Mouse (Mus musculus): ENCODE measurements at regions not wholly inside any gene's neighbourhood (a gene's known extent, or its start where the extent isn't known, plus 50 kb on each side); places are given as distances from the start of the nearest gene placed in this dataset.
A peak's percentile ranks its signal among the peaks of the same experiment; 100 is the strongest.

DNA sequence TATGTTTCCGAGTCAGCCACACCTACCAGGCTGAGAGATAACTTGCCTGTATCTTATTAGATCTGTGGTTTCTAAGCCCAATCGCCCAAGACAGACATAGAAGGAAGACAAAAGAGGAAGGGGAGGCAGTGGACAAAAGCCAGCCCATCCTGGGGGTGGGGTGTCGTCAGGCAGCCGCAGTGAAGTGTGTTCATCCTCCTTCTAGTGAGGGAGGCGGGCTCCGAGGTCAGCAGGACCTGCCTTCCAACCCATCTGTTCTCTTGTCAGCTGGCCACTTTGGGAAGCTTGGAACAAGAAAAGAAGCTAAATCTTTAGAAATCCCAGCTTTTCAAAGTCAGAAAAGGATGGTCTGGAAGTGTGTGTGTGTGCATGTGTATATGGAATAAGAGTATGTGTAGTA, 228.7 kb upstream of the Kazn start:
- DNase-seq (ENCODE audit: low read depth) = no peak

DNA sequence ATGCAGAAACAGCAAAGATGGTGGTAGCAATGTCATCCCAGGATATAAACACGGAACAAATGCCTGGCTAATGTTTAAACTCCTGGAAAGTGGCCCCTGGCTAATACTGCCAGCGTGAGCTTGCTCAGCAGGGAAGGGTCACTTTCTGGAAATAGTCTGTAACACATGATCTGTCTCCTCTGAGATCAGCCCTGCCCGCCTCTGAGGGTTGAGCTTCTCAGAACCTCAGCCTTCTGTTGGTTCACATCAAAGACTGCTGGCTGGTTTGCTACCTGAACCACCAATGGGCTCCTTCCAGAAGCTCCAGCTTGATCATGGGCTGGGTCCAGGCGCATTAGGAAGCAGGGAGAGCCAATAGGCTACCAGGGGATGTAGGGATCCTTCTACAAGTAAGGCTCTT, 226.0 kb upstream of the Kazn start:
- DNase-seq (ENCODE audit: low read depth) = no peak

- DNase-seq (ENCODE audit: low read depth) = no peak
Measured at GRCm38 (mm10) chr4:142464066-142464465, 224.9 kb upstream of the Kazn start.

DNA sequence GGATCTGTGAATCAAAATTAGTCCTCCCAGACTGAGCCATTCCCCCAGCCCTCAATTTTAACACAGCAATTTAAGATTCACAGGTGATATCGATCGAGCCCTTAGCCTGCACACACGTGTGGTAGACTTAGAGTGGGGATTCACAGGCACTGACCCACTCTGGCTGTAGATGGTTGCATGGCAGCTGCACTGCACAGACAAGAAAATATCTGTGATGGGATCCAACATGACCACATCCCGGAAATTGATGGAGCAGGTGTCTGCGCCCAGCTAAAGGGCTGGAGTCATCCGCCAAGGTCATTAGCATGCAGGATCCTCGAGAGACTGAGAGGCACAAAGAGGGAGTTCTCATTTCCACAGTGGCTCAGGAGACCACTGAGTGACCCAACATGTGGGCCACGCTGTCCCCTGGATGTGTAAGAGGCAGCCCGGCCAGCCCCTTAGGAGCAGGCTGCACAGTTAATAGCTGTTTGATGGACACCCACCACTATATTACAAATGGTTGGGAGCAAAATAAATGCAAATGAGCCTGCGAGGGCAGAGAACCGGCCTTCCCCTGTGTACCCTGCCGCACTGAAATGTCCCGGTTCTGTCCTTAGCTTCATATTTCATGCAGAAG, 221.4 kb upstream of the Kazn start:
- DNase-seq (ENCODE audit: low read depth) = no peak

GRCm38 (mm10) chr4:142452614-142453013, 213.4 kb upstream of the Kazn start:
- no peak for DNase-seq (ENCODE audit: low read depth)

DNA sequence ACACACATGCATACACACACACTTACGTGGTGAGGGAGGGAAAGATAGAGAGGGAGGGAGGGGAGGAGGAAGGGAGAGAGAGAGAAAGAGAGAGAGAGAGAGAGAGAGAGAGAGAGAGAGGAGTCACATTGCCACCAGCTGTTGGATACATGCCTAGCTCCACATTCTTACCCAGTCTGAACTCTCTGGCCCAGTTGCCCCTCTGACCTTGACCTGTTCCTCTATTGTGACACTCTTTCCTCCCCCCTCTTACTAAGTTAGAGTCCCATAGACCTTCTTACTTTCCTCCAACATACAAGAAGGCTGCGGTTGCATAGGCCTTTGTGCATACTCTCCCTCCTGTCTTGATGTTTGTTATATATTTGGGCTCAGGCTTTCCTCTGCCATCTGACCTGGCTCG, 211.7 kb upstream of the Kazn start:
- DNase-seq (ENCODE audit: low read depth) = no peak

DNA sequence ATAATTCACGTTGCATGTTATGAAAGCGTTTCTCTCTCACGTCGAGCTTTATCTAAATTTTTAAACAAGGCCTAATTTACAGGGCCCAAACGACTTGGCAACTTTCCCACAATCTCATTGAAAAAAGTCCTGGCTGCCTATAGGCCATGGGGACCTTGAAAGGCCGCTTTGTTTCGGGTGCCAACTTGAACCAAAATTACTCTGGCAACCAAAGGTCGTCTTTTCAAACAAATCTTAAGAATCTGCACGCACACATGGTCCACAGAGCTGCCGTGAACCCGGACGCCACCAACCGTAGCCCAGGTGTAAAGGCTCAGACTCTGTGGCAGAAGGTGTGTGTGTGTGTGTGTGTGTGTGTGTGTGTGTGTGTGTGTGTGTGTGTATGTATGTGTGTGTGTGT, 210.5 kb upstream of the Kazn start:
- DNase-seq (ENCODE audit: low read depth) = no peak

DNA sequence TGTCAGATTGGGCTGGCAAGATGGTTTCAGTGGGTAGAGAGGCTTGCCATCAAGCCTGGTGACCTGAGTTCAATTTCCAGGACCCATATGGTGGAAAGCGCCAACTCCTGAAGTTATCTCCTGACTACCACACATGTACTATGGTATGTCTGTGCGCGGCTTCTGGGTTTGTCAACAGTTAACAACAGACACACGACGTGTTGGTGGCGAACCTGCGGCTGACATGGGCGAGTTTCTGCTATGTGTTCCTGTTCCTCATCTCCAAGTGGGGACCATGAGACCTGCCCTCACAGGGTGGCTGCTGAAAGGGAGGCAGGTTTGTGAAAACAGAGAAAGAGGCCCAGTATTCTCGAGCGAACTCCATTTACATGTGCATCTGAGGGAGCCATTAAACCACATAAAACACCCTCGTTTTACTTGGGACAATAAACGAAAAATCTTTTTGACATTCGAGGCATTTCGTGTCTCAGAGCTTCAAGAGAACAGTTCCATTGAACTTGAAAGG, 210.0 kb upstream of the Kazn start:
- no peak for DNase-seq (ENCODE audit: low read depth)

GRCm38 (mm10) chr4:142447529-142447928, 208.3 kb upstream of the Kazn start:
- DNase-seq (ENCODE audit: low read depth) = no peak

DNA sequence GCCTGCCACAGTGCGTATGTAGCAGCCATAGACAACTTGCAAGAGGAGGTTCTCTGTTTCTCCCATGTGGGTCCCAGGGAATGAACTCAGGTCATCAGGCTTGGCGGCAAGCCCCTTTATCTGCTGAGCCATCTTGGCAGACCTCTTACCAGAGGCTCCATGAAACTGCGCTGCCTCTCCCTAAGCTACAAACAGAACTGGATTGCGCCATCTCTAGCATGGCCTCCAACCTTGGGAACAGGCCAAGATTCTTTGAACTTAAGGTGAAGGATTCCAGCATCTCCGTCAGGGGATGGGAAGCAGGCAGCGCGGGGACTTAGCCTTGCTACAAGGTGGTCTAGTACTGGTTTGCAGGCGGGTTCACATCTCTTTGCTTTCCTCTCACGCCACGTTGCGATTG, 201.8 kb upstream of the Kazn start:
- DNase-seq (ENCODE audit: low read depth) = no peak

GRCm38 (mm10) chr4:142439450-142440183, 200.4 kb upstream of the Kazn start:
- DNase-seq (ENCODE audit: low read depth) = no peak

GRCm38 (mm10) chr4:142424596-142424995, 185.4 kb upstream of the Kazn start:
- DNase-seq (ENCODE audit: low read depth) = no peak

- DNase-seq (ENCODE audit: low read depth) = no peak
Measured at GRCm38 (mm10) chr4:142420427-142420826, 181.2 kb upstream of the Kazn start.

- DNase-seq (ENCODE audit: low read depth) = no peak
Measured at GRCm38 (mm10) chr4:142414874-142415273, 175.7 kb upstream of the Kazn start.

- no peak for DNase-seq (ENCODE audit: low read depth)
Measured at GRCm38 (mm10) chr4:142411792-142412191, 172.6 kb upstream of the Kazn start.

DNA sequence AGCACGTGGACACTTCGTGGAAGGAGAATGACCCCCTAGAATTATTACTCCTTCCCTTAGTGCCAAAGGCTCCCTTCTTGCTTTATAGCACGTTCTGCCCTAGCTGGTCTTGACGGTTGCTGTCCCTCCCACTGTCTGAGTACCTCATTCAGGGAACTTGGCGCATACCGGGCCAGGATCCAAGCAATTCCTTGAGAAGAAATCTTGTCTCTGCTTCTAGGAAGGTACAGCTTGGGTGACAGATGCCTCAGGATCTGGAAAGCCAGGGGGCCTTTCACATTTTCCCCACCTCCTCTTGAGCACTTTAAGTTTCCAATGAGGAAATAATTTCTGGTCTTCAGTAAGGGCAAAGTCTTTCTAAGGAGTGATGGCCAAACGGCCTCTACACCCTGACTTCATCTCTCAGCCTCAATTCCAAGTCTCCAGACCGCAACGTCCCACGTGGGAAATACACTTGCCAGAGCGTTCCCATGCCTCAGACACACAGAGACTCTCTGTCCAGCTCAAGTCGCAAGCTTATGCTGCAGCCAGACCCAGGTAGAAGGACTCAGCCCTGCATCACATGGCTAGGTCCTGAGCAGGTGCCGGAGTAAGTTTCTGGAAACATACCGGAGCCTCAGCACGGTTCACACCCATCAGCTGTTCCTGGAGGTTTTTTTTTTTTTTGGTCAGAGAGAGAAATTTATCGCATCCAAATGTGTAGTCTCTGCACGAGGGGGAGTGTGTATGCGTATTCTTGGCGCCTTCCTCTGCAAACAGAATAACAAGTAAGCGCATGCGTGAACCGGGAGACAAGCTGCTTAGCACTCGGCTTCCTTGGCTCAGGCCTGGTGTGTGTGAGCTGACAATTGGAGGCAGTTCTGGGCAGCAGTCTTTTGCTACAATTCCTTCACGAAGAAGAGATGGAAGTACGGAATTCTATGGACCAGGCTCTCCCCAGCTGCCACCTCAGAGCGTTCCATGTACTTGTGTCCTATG, 171.7 kb upstream of the Kazn start:
- DNase-seq (ENCODE audit: low read depth) = no peak

- DNase-seq (ENCODE audit: low read depth) = no peak
Measured at GRCm38 (mm10) chr4:142397858-142398257, 158.7 kb upstream of the Kazn start.

GRCm38 (mm10) chr4:142392924-142393323, 153.7 kb upstream of the Kazn start:
- peak; percentile 0 for DNase-seq (ENCODE audit: low read depth)

DNA sequence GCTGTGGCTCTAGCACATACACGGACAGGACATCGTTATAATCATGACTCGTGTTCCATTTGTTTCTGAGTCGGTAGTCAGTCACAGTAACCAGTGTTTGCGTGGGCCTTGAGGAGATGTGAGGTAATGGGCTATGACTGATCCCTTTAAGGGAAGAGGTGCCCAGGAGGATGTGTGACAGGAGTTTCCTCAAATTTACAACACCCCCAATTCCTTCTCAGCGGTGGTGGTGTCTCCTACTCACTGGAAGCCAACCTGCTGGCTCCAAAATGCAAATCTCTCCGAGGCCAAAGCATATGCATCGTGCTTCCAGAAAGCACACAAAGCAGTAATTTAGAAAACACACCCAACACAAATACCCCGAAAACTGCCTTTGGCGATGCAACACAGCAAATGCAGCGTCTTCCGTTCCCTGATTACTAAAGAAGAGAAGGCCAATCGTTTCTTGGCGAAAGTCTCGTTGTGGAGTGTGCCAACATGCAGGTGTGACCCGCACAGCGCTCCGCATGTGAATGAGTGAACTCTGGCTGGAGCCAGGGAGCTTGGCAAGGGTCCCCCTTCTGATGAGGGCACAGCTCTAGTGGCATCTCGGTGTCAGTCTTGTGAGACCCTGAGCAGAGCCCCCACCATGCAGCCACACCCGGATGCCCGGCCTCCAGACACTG, 151.5 kb upstream of the Kazn start:
- no peak for DNase-seq (ENCODE audit: low read depth)

- DNase-seq (ENCODE audit: low read depth) = no peak
Measured at GRCm38 (mm10) chr4:142388476-142388875, 149.3 kb upstream of the Kazn start.

GRCm38 (mm10) chr4:142381168-142381567, 142.0 kb upstream of the Kazn start:
- DNase-seq (ENCODE audit: low read depth) = no peak

GRCm38 (mm10) chr4:142378452-142378851, 139.3 kb upstream of the Kazn start:
- no peak for DNase-seq (ENCODE audit: low read depth)
